Mouse (Mus musculus): ENCODE results near the gene Sox6.

GRCm38 (mm10) chr7:115758172-115758571, 280.4 kb downstream of the Sox6 start:
- no peak for TF ChIP-seq POLR2A (IDR thresholded peaks at IDR 0.05; ENCODE audit: borderline replicate concordance, extremely low read depth, low read depth, low read length)
- no peak for TF ChIP-seq CTCF (IDR thresholded peaks at IDR 0.05; ENCODE audit: insufficient read depth, low read length)

Measured in lung, adult 2 months (tissue).